Mouse (Mus musculus) thymus, adult 2 months (tissue): Measurements from ENCODE around the gene Dguok. TPM values are rescaled to one million over a fixed set of nuclear protein-coding genes. Genes with fewer than 3 reads are reported as not detected.

Experiments
- DNase-seq: peaks from one replicate; pipeline ENCODE4 v3.0.0; 2021
- H3K27ac ChIP-seq: fragments of 200-500 bp; 2 replicates; pipeline ENCODE4 v1.5.1; 2012; ENCODE audit warnings: low read length, control low read depth; ENCODE audit not compliant: control insufficient read depth, insufficient read depth
- H3K27me3 ChIP-seq: fragments of 200-500 bp; 2 replicates; pipeline ENCODE4 v1.6.1; 2012; ENCODE audit warnings: mild to moderate bottlenecking, low read length, moderate library complexity, mixed read lengths; ENCODE audit not compliant: control insufficient read depth, insufficient read depth
- H3K36me3 ChIP-seq: fragments of 200-500 bp; 2 replicates; pipeline ENCODE4 v1.6.1; 2012; ENCODE audit warnings: mild to moderate bottlenecking, low read length, moderate library complexity; ENCODE audit not compliant: control insufficient read depth, insufficient read depth
- H3K4me1 ChIP-seq: fragments of 200-500 bp; replicated peaks from 2 replicates; pipeline ENCODE4 v1.6.1; 2012; ENCODE audit warnings: low read length; ENCODE audit not compliant: control insufficient read depth, insufficient read depth
- H3K4me3 ChIP-seq: fragments of 200-500 bp; 2 replicates; pipeline ENCODE4 v1.5.1; 2012; ENCODE audit warnings: mild to moderate bottlenecking, low read length, control low read depth, moderate library complexity; ENCODE audit not compliant: control insufficient read depth, insufficient read depth
- CTCF ChIP-seq: fragments of 200-500 bp; IDR thresholded peaks from 2 replicates; pipeline ENCODE4 v1.5.1; 2012; ENCODE audit warnings: mild to moderate bottlenecking, control low read depth, low read length, moderate library complexity, borderline replicate concordance; ENCODE audit not compliant: control insufficient read depth, poor library complexity, insufficient read depth; ENCODE audit errors: extremely low read depth
- POLR2A ChIP-seq: fragments of 200-500 bp; IDR thresholded peaks from 2 replicates; pipeline ENCODE4 v1.6.1; 2012; ENCODE audit warnings: mild to moderate bottlenecking, low read length, control low read depth, moderate library complexity; ENCODE audit not compliant: control insufficient read depth, poor library complexity, insufficient read depth; ENCODE audit errors: extremely low read depth
- WGBS: fragments of 180-500 bp; shearing (Covaris S2); methylation state at CpG from one replicate; pipeline ENCODE4 v1.1.7; 2018; 5-methylcytosine and 5-hydroxymethylcytosine counted together
- polyA plus RNA-seq: library from polyadenylated mRNA; depleted of rRNA; stranded (reverse); fragments of >200 nt; gene quantifications from 2 replicates; pipeline ENCODE4 v1.2.3, GENCODE M21; 2012

The Dguok gene
- polyA plus RNA-seq, 1 experiment, result 65.4 TPM

- WGBS, result 3% methylated on average over 1 of the region's 1 CpGs
- Histone ChIP-seq H3K4me1 (no peaks in the 10 kb centered on the region), H3K36me3 (no peaks in the 10 kb centered on the region), H3K4me3 (no peak overlapping the region), H3K27me3 (no peaks in the 10 kb centered on the region), H3K27ac (no peak overlapping the region)
- TF ChIP-seq CTCF (no peak), POLR2A (no peak)
- peak; percentile 68 for DNase-seq
Observed at GRCm38 (mm10) chr6:83512495-83512894, 5.7 kb upstream of the Dguok start.

DNA sequence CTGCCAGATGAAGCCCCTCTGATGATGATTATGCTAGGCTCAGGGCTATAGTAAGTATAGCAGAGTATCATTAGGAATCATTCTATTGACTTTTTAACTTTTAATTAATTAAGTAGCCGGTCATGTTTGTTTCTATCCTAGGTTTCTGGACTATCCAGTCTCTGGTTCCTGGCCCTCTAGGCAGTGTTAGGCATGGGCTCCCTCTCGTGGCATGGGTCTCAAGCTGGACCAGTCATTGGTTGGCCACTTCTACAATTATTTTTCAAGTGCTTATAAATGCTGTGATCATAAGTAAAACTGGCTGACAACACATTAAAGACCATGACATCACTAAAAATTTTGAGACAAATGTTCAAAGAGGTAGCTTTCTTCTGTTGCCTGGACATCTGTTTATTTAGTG, 3.4 kb upstream of the Dguok start:
- no peak for DNase-seq
- Histone ChIP-seq H3K4me3 (no peak overlapping the region), H3K36me3 (no peaks in the 10 kb centered on the region), H3K27me3 (no peaks in the 10 kb centered on the region), H3K4me1 (peaks cover 3% of the 10 kb centered on the region), H3K27ac (no peak overlapping the region)
- 85% methylated on average over 2 of the region's 2 CpGs for WGBS
- TF ChIP-seq CTCF, result no peak
- TF ChIP-seq POLR2A, result no peak

- Histone ChIP-seq H3K36me3 (no peaks in the 10 kb centered on the region), H3K4me3 (no peak overlapping the region), H3K27me3 (no peaks in the 10 kb centered on the region), H3K27ac (no peak overlapping the region), H3K4me1 (peaks cover 8% of the 10 kb centered on the region)
- TF ChIP-seq CTCF (no peak), POLR2A (no peak)
- 84% methylated on average over 8 of the region's 8 CpGs for WGBS
- DNase-seq, result no peak
Observed at GRCm38 (mm10) chr6:83509442-83509841, 2.7 kb upstream of the Dguok start.

GRCm38 (mm10) chr6:83507168-83507546, 388 bp upstream of the Dguok start:
- Histone ChIP-seq H3K4me3 (no peak overlapping the region), H3K27me3 (no peaks in the 10 kb centered on the region), H3K36me3 (no peaks in the 10 kb centered on the region), H3K27ac (0 out of 2 replicates have a peak overlapping the region, but pooled peaks have one; percentile 3), H3K4me1 (peaks cover 15% of the 10 kb centered on the region)
- WGBS, result 28% methylated on average over 6 of the region's 6 CpGs
- DNase-seq, result no peak
- TF ChIP-seq POLR2A (no peak), CTCF (no peak)

GRCm38 (mm10) chr6:83505554-83505953, 1.2 kb downstream of the Dguok start:
- peaks cover 15% of the 10 kb centered on the region for H3K4me1 ChIP-seq
- no peaks in the 10 kb centered on the region for H3K36me3 ChIP-seq
- DNase-seq, result no peak
- WGBS, result 93% methylated on average over 4 of the region's 4 CpGs
- no peak overlapping the region for H3K4me3 ChIP-seq
- H3K27me3 ChIP-seq, result no peaks in the 10 kb centered on the region
- TF ChIP-seq POLR2A (no peak), CTCF (no peak)
- H3K27ac ChIP-seq, result no peak overlapping the region

DNA sequence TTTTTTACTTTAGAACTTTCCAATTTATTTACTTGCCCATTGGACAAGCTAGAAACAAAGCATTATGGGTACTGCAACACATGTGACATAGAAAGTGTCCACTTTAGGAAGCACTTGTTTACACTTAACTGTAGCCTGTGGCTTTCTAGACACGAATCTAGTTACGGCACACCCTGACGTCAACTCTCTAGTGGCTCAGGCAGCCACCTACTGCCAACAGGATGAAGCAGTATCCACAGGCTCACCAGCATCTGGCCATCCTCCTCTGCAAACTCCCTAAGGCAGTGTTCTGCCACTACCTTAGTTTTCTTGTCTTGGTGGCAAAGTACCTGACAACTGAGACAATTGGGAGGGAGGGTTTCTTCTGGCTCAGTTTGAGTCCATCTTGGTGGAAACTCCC, 3.4 kb downstream of the Dguok start:
- 73% methylated on average over 3 of the region's 3 CpGs for WGBS
- TF ChIP-seq CTCF (no peak), POLR2A (no peak)
- H3K4me1 ChIP-seq, result peaks cover 15% of the 10 kb centered on the region

GRCm38 (mm10) chr6:83502656-83503055, 4.1 kb downstream of the Dguok start:
- WGBS, result 39% methylated on average over 3 of the region's 3 CpGs
- no peak for TF ChIP-seq POLR2A
- TF ChIP-seq CTCF, result no peak
- no peak overlapping the region for H3K4me3 ChIP-seq
- DNase-seq, result no peak
- no peak overlapping the region for H3K27ac ChIP-seq
- H3K27me3 ChIP-seq, result no peaks in the 10 kb centered on the region
- no peaks in the 10 kb centered on the region for H3K36me3 ChIP-seq
- peaks cover 15% of the 10 kb centered on the region for H3K4me1 ChIP-seq

More for the DNA sequence above, 3.4 kb downstream of the Dguok start:
- H3K36me3 ChIP-seq, result no peaks in the 10 kb centered on the region
- DNase-seq, result no peak
- no peaks in the 10 kb centered on the region for H3K27me3 ChIP-seq
- no peak overlapping the region for H3K4me3 ChIP-seq
- no peak overlapping the region for H3K27ac ChIP-seq
